In genomic region chr1:181841396-181841795, GRCm38 (mm10) we compare ENCODE assay signal across 8 mouse cellular contexts. TPM values are rescaled to one million over a fixed set of nuclear protein-coding genes. Genes with fewer than 3 reads are reported as not detected.
DNase-seq lines count a peak whose midpoint lies in the region; ATAC-seq and TF ChIP-seq lines count a peak whose summit lies in the region.

No protein-coding gene starts in this region.

- no peak for DNase-seq in lung, postnatal 0 days (ENCODE audit: low spot score)
- no peak for DNase-seq in lung, adult 18-20 months
- DNase-seq in forebrain, embryonic 11.5 days (ENCODE audit: low spot score) = no peak
- DNase-seq in liver, embryonic 11.5 days (ENCODE audit: low spot score) = no peak
- no peak for DNase-seq in stomach, postnatal 0 days (ENCODE audit: low spot score)
- no peak for DNase-seq in left cerebral cortex, postnatal 10 days (ENCODE audit: extremely low spot score in 1 of 2, low spot score in 2 of 2)
- no peak for DNase-seq in left cerebral cortex, adult 18-20 months (ENCODE audit: low spot score in 2 of 2)

- H3K36me3 ChIP-seq in lung, postnatal 0 days (ENCODE audit: insufficient read depth, low read length) = no peaks in the 10 kb centered on the region
- H3K36me3 ChIP-seq in forebrain, embryonic 11.5 days (ENCODE audit: control insufficient read depth, insufficient read depth, low read length) = peaks cover under 1% of the 10 kb centered on the region; the same call in 1 of the 2 replicates
- H3K36me3 ChIP-seq in liver, embryonic 11.5 days (ENCODE audit: control insufficient read depth, insufficient read depth, low read length) = peaks cover 8% of the 10 kb centered on the region
- H3K36me3 ChIP-seq in stomach, postnatal 0 days (ENCODE audit: control insufficient read depth, insufficient read depth, low read length) = peaks cover 3% of the 10 kb centered on the region; the same call in 1 of the 2 replicates

- intact Hi-C loops in left cerebral cortex, postnatal 10 days (cut with DNase I) = no loop called here

- peaks cover 18% of the 10 kb centered on the region; the same call in 1 of the 2 replicates for H3K4me1 ChIP-seq in lung, postnatal 0 days (ENCODE audit: insufficient read depth, low read depth, low read length)
- H3K4me1 ChIP-seq in forebrain, embryonic 11.5 days (replicated peaks; ENCODE audit: control insufficient read depth, insufficient read depth, low read length) = peaks cover 9% of the 10 kb centered on the region; the same call in 1 of the 2 replicates
- H3K4me1 ChIP-seq in liver, embryonic 11.5 days (replicated peaks; ENCODE audit: control insufficient read depth, insufficient read depth, low read length) = peaks cover 27% of the 10 kb centered on the region
- H3K4me1 ChIP-seq in stomach, postnatal 0 days (replicated peaks; ENCODE audit: control insufficient read depth, insufficient read depth) = no peaks in the 10 kb centered on the region; the same call in 1 of the 2 replicates

- H3K4me3 ChIP-seq in lung, postnatal 0 days (ENCODE audit: low read depth, low read length) = peak overlapping the region; percentile 85
- peak overlapping the region; percentile 93 for H3K4me3 ChIP-seq in forebrain, embryonic 11.5 days (ENCODE audit: low read depth, low read length)
- peak overlapping the region; percentile 96 for H3K4me3 ChIP-seq in liver, embryonic 11.5 days (ENCODE audit: low read depth, low read length)
- H3K4me3 ChIP-seq in stomach, postnatal 0 days (ENCODE audit: low read depth, low read length) = peak overlapping the region; percentile 83

- TF ChIP-seq EP300 in lung, postnatal 0 days (IDR thresholded peaks at IDR 0.05) = no peak
- no peak for TF ChIP-seq EP300 in stomach, postnatal 0 days (optimal IDR thresholded peaks at IDR 0.05)

- peak overlapping the region; percentile 99 for H3K27ac ChIP-seq in lung, postnatal 0 days (ENCODE audit: low read length)
- peak overlapping the region; percentile 88 for H3K27ac ChIP-seq in forebrain, embryonic 11.5 days (ENCODE audit: low read depth, low read length)
- H3K27ac ChIP-seq in liver, embryonic 11.5 days (ENCODE audit: low read depth, low read length) = peak overlapping the region; percentile 97
- peak overlapping the region; percentile 98 for H3K27ac ChIP-seq in stomach, postnatal 0 days (replicated peaks)

- no peak for ATAC-seq in lung, postnatal 0 days
- no peak for ATAC-seq in forebrain, embryonic 11.5 days (replicated peaks; ENCODE audit: low FRiP score)
- peak; percentile 1 for ATAC-seq in liver, embryonic 11.5 days (replicated peaks; ENCODE audit: low FRiP score)
- no peak for ATAC-seq in stomach, postnatal 0 days (ENCODE audit: low FRiP score, low TSS enrichment)
- no peak for ATAC-seq in granulocyte monocyte progenitor cell, adult 5-6 weeks (replicated peaks; ENCODE audit: poor library complexity, severe bottlenecking)

- no peak for TF ChIP-seq CTCF in lung, postnatal 0 days (IDR thresholded peaks at IDR 0.05)
- TF ChIP-seq CTCF in stomach, postnatal 0 days (IDR thresholded peaks at IDR 0.05; ENCODE audit: low read depth) = no peak

- under 1% methylated on average over 16 of the region's 16 CpGs for WGBS in lung, postnatal 0 days
- 1% methylated on average over 16 of the region's 16 CpGs for WGBS in forebrain, embryonic 11.5 days
- WGBS in liver, embryonic 11.5 days = 1% methylated on average over 16 of the region's 16 CpGs
- WGBS in stomach, postnatal 0 days = under 1% methylated on average over 16 of the region's 16 CpGs

- H3K9me3 ChIP-seq in lung, postnatal 0 days (ENCODE audit: low read length) = no peaks in the 10 kb centered on the region
- H3K9me3 ChIP-seq in forebrain, embryonic 11.5 days (ENCODE audit: control insufficient read depth, low read length) = no peaks in the 10 kb centered on the region
- no peaks in the 10 kb centered on the region for H3K9me3 ChIP-seq in liver, embryonic 11.5 days (ENCODE audit: control insufficient read depth, low read length)
- H3K9me3 ChIP-seq in stomach, postnatal 0 days (ENCODE audit: control insufficient read depth, low read length) = no peaks in the 10 kb centered on the region

- H3K27me3 ChIP-seq in lung, postnatal 0 days (replicated peaks; ENCODE audit: insufficient read depth, low read length) = no peaks in the 10 kb centered on the region
- H3K27me3 ChIP-seq in forebrain, embryonic 11.5 days (ENCODE audit: control insufficient read depth, insufficient read depth, low read length) = no peaks in the 10 kb centered on the region
- H3K27me3 ChIP-seq in liver, embryonic 11.5 days (replicated peaks; ENCODE audit: control insufficient read depth, insufficient read depth, low read length) = no peaks in the 10 kb centered on the region
- no peaks in the 10 kb centered on the region for H3K27me3 ChIP-seq in stomach, postnatal 0 days (ENCODE audit: control insufficient read depth, insufficient read depth, low read length)

- peak overlapping the region; percentile 88 for H3K4me2 ChIP-seq in lung, postnatal 0 days (replicated peaks; ENCODE audit: low read depth, low read length)
- H3K4me2 ChIP-seq in forebrain, embryonic 11.5 days (ENCODE audit: low read depth, low read length, severe bottlenecking) = peak overlapping the region; percentile 79
- H3K4me2 ChIP-seq in liver, embryonic 11.5 days = peak overlapping the region; percentile 88
- peak overlapping the region; percentile 82 for H3K4me2 ChIP-seq in stomach, postnatal 0 days (replicated peaks; ENCODE audit: low read depth)

- H3K9ac ChIP-seq in lung, postnatal 0 days (replicated peaks; ENCODE audit: low read depth) = peak overlapping the region; percentile 92
- peak overlapping the region; percentile 96 for H3K9ac ChIP-seq in forebrain, embryonic 11.5 days (ENCODE audit: low read length)
- peak overlapping the region; percentile 96 for H3K9ac ChIP-seq in liver, embryonic 11.5 days (ENCODE audit: low read depth, low read length)
- H3K9ac ChIP-seq in stomach, postnatal 0 days (ENCODE audit: low read length) = peak overlapping the region; percentile 92

RNA-seq across cellular contexts. Expression of gene Lbr, which starts 1.4 kb away (rescaled TPM):
- polyA plus RNA-seq in lung, postnatal 0 days (2015; fragmentation: Nextera tagmentation; extraction: Ambion mirVana) = 51.7 and 54.3 TPM in 2 replicates
- polyA plus RNA-seq in forebrain, embryonic 11.5 days (2014; fragmentation: Nextera tagmentation; extraction: Ambion mirVana) = 199 and 211 TPM in 2 replicates
- polyA plus RNA-seq in liver, embryonic 11.5 days (2014; fragmentation: Nextera tagmentation; extraction: Ambion mirVana) = 229 and 276 TPM in 2 replicates
- 46.8 and 49.8 TPM in 2 replicates for polyA plus RNA-seq in stomach, postnatal 0 days (2015; fragmentation: Nextera tagmentation; extraction: Ambion mirVana)
- 10 to 100 TPM; 12.1 to 14.0 TPM for total RNA-seq in left cerebral cortex, postnatal 10 days (2021)
- total RNA-seq in granulocyte monocyte progenitor cell, adult 5-6 weeks (2014; fragmentation: Nextera tagmentation) = 132 and 145 TPM in 2 replicates
- total RNA-seq in granulocyte monocyte progenitor cell, adult 5-6 weeks (2017) = 245 and 274 TPM in 2 replicates
- total RNA-seq in left cerebral cortex, adult 18-20 months (2021) = 10 to 100 TPM; 13.0 to 15.6 TPM
